Mouse (Mus musculus) limb, embryonic 10.5 days (tissue): Measurements from ENCODE around the gene Trim41. TPM values are rescaled to one million over a fixed set of nuclear protein-coding genes. Genes with fewer than 3 reads are reported as not detected.

Experiments used
- DNase-seq: peaks from one replicate; pipeline ENCODE4 v3.0.0-alpha.2; 2017; ENCODE audit warnings: low spot score
- H3K27ac ChIP-seq: fragments of 300-500 bp; sonication (generic); 2 replicates; pipeline ENCODE4 v1.5.1; 2016; ENCODE audit warnings: mild to moderate bottlenecking
- H3K27me3 ChIP-seq: fragments of 300-500 bp; sonication (generic); 2 replicates; pipeline ENCODE4 v1.6.1; 2016; ENCODE audit warnings: low read depth, mild to moderate bottlenecking; ENCODE audit not compliant: poor library complexity, severe bottlenecking
- H3K36me3 ChIP-seq: fragments of 300-500 bp; sonication (generic); 2 replicates; pipeline ENCODE4 v1.6.1; 2016; ENCODE audit warnings: mild to moderate bottlenecking, moderate library complexity
- H3K4me1 ChIP-seq: fragments of 300-500 bp; sonication (generic); 2 replicates; pipeline ENCODE4 v1.6.1; 2016
- H3K4me3 ChIP-seq: fragments of 300-500 bp; sonication (generic); 2 replicates; pipeline ENCODE4 v1.5.1; 2016; ENCODE audit warnings: mild to moderate bottlenecking, moderate library complexity
- H3K9me3 ChIP-seq: fragments of 300-500 bp; sonication (generic); replicated peaks from 2 replicates; pipeline ENCODE4 v1.6.1; 2016; ENCODE audit warnings: mild to moderate bottlenecking
- whole genome bisulfite sequencing: fragments of 180-500 bp; shearing (Covaris S2); methylation state at CpG from one replicate; pipeline ENCODE4 v1.1.7; 2016; 5-methylcytosine and 5-hydroxymethylcytosine counted together
- polyA plus RNA-seq: library from polyadenylated mRNA; unstranded; fragments of >200 nt; fragmentation: Nextera tagmentation; extraction: Ambion mirVana; gene quantifications from 2 replicates; pipeline ENCODE4 v1.2.1, GENCODE M21; 2016

The Trim41 gene
- polyA plus RNA-seq: 4.2 and 6.1 TPM in 2 replicates

- under 1% methylated on average over 75 of the region's 77 CpGs for WGBS
- Histone ChIP-seq H3K27me3 (no peaks in the 10 kb centered on the region), H3K27ac (peak within 1 kb of the TSS; percentile 96), H3K4me3 (peak within 1 kb of the TSS; percentile 76), H3K4me1 (peaks cover 15% of the 10 kb centered on the region), H3K36me3 (peaks cover 34% of the 10 kb centered on the region), H3K9me3 (no peaks in the 10 kb centered on the region)
- DNase-seq: peak; percentile 99
Observed at GRCm38 (mm10) chr11:48816800-48817665, at the start of gene Trim41. Gene Trim41, minus strand, starts transcription at chr11:48817353.

- H3K4me1 ChIP-seq: peaks cover 8% of the 10 kb centered on the region
- DNase-seq: no peak
- no peaks in the 10 kb centered on the region for H3K9me3 ChIP-seq
- H3K27ac ChIP-seq: no peak overlapping the region
- WGBS: 97% methylated on average over 9 of the region's 9 CpGs
- peaks cover 4% of the 10 kb centered on the region; the same call in 1 of the 2 replicates for H3K27me3 ChIP-seq
- no peaks in the 10 kb centered on the region for H3K36me3 ChIP-seq
- H3K4me3 ChIP-seq: no peak overlapping the region
Observed at GRCm38 (mm10) chr11:48866481-48866880, 49.3 kb upstream of the Trim41 start.

GRCm38 (mm10) chr11:48863808-48864207, 46.7 kb upstream of the Trim41 start:
- DNase-seq: no peak

GRCm38 (mm10) chr11:48862784-48863319, 45.7 kb upstream of the Trim41 start:
- WGBS: 80% methylated on average over 1 of the region's 1 CpGs
- Histone ChIP-seq H3K9me3 (no peaks in the 10 kb centered on the region), H3K27ac (no peak overlapping the region), H3K4me3 (no peak overlapping the region), H3K36me3 (no peaks in the 10 kb centered on the region), H3K27me3 (0 out of 2 replicates have a peak, but pooled peaks cover 14% of the 10 kb centered on the region), H3K4me1 (peaks cover 10% of the 10 kb centered on the region)
- DNase-seq: no peak

More at GRCm38 (mm10) chr11:48863808-48864207, 46.7 kb upstream of the Trim41 start:
- WGBS: 87% methylated on average over 3 of the region's 3 CpGs
- Histone ChIP-seq H3K36me3 (no peaks in the 10 kb centered on the region), H3K27me3 (0 out of 2 replicates have a peak, but pooled peaks cover 6% of the 10 kb centered on the region), H3K4me3 (no peak overlapping the region), H3K9me3 (no peaks in the 10 kb centered on the region), H3K27ac (no peak overlapping the region), H3K4me1 (peaks cover under 1% of the 10 kb centered on the region; the same call in 1 of the 2 replicates)

- no peak overlapping the region for H3K27ac ChIP-seq
- H3K27me3 ChIP-seq: peaks cover 15% of the 10 kb centered on the region; the same call in 1 of the 2 replicates
- H3K36me3 ChIP-seq: no peaks in the 10 kb centered on the region
- H3K4me3 ChIP-seq: peak overlapping the region; percentile 67; the same call in 1 of the 2 replicates
- peak; percentile 31 for DNase-seq
- H3K9me3 ChIP-seq: no peaks in the 10 kb centered on the region
- peaks cover 27% of the 10 kb centered on the region for H3K4me1 ChIP-seq
- 1% methylated on average over 6 of the region's 6 CpGs for WGBS
Observed at GRCm38 (mm10) chr11:48859014-48859413, 41.9 kb upstream of the Trim41 start.

- H3K27ac ChIP-seq: no peak overlapping the region
- peaks cover 34% of the 10 kb centered on the region for H3K4me1 ChIP-seq
- under 1% methylated on average over 31 of the region's 31 CpGs for WGBS
- H3K36me3 ChIP-seq: no peaks in the 10 kb centered on the region
- H3K4me3 ChIP-seq: peak overlapping the region; percentile 67
- DNase-seq: peak; percentile 86
- peaks cover 29% of the 10 kb centered on the region for H3K27me3 ChIP-seq
- no peaks in the 10 kb centered on the region for H3K9me3 ChIP-seq
Observed at GRCm38 (mm10) chr11:48853474-48854180, 36.5 kb upstream of the Trim41 start.

GRCm38 (mm10) chr11:48852624-48853473, 35.7 kb upstream of the Trim41 start:
- H3K36me3 ChIP-seq: no peaks in the 10 kb centered on the region
- H3K4me1 ChIP-seq: peaks cover 26% of the 10 kb centered on the region
- H3K27me3 ChIP-seq: peaks cover 29% of the 10 kb centered on the region
- H3K4me3 ChIP-seq: peak overlapping the region; percentile 67
- H3K9me3 ChIP-seq: no peaks in the 10 kb centered on the region
- H3K27ac ChIP-seq: no peak overlapping the region
- DNase-seq: peak; percentile 59
- WGBS: 7% methylated on average over 23 of the region's 23 CpGs

GRCm38 (mm10) chr11:48852190-48852589, 35.0 kb upstream of the Trim41 start:
- Histone ChIP-seq H3K27ac (no peak overlapping the region), H3K9me3 (no peaks in the 10 kb centered on the region), H3K36me3 (no peaks in the 10 kb centered on the region), H3K4me1 (peaks cover 23% of the 10 kb centered on the region), H3K4me3 (peak overlapping the region; percentile 67; the same call in 1 of the 2 replicates), H3K27me3 (peaks cover 32% of the 10 kb centered on the region)
- 83% methylated on average over 4 of the region's 4 CpGs for WGBS
- no peak for DNase-seq

GRCm38 (mm10) chr11:48851270-48851995, 34.3 kb upstream of the Trim41 start:
- Histone ChIP-seq H3K27ac (no peak overlapping the region), H3K4me3 (no peak overlapping the region), H3K4me1 (peaks cover 23% of the 10 kb centered on the region), H3K36me3 (no peaks in the 10 kb centered on the region), H3K27me3 (peaks cover 32% of the 10 kb centered on the region), H3K9me3 (no peaks in the 10 kb centered on the region)
- DNase-seq: no peak
- WGBS: 86% methylated on average over 4 of the region's 4 CpGs

GRCm38 (mm10) chr11:48850240-48850639, 33.1 kb upstream of the Trim41 start:
- H3K4me1 ChIP-seq: peaks cover 24% of the 10 kb centered on the region
- no peak overlapping the region for H3K4me3 ChIP-seq
- no peaks in the 10 kb centered on the region for H3K36me3 ChIP-seq
- 39% methylated on average over 2 of the region's 2 CpGs for WGBS
- H3K27me3 ChIP-seq: peaks cover 35% of the 10 kb centered on the region
- DNase-seq: no peak
- no peak overlapping the region for H3K27ac ChIP-seq
- H3K9me3 ChIP-seq: no peaks in the 10 kb centered on the region

- Histone ChIP-seq H3K27me3 (peaks cover 45% of the 10 kb centered on the region), H3K36me3 (no peaks in the 10 kb centered on the region), H3K9me3 (no peaks in the 10 kb centered on the region), H3K4me3 (no peak overlapping the region), H3K27ac (no peak overlapping the region), H3K4me1 (0 out of 2 replicates have a peak, but pooled peaks cover 3% of the 10 kb centered on the region)
- DNase-seq: no peak
- WGBS: 71% methylated on average over 5 of the region's 5 CpGs
Observed at GRCm38 (mm10) chr11:48846881-48847280, 29.7 kb upstream of the Trim41 start.
